Mouse (Mus musculus) small intestine, adult 2 months (tissue): Measurements from ENCODE around the gene Mrpl32. TPM values are rescaled to one million over a fixed set of nuclear protein-coding genes. Genes with fewer than 3 reads are reported as not detected.

Experiments used
- H3K27ac ChIP-seq: fragments of 200-500 bp; 2 replicates; pipeline ENCODE4 v1.5.1; 2012; ENCODE audit warnings: low read depth, low read length, control low read depth, inconsistent platforms; ENCODE audit not compliant: insufficient read depth
- H3K27me3 ChIP-seq: fragments of 200-500 bp; 2 replicates; pipeline ENCODE4 v1.6.1; 2012; ENCODE audit warnings: mild to moderate bottlenecking, moderate library complexity, low read length, inconsistent platforms; ENCODE audit not compliant: control insufficient read depth, insufficient read depth
- H3K36me3 ChIP-seq: fragments of 200-500 bp; 2 replicates; pipeline ENCODE4 v1.6.1; 2012; ENCODE audit warnings: mild to moderate bottlenecking, low read length, control low read depth, inconsistent platforms; ENCODE audit not compliant: control insufficient read depth, insufficient read depth
- H3K4me1 ChIP-seq: fragments of 200-500 bp; 2 replicates; pipeline ENCODE4 v1.6.1; 2012; ENCODE audit warnings: low read length, inconsistent platforms, mixed read lengths; ENCODE audit not compliant: control insufficient read depth, insufficient read depth, insufficient read length
- H3K4me3 ChIP-seq: fragments of 200-500 bp; 2 replicates; pipeline ENCODE4 v1.5.1; 2012; ENCODE audit warnings: low read depth, mild to moderate bottlenecking, control low read depth, inconsistent platforms, low read length, moderate library complexity
- CTCF ChIP-seq: fragments of 200-500 bp; IDR thresholded peaks from 2 replicates; pipeline ENCODE4 v1.5.1; 2012; ENCODE audit warnings: low read depth, mild to moderate bottlenecking, control low read depth, inconsistent platforms, low read length, moderate library complexity, mixed read lengths; ENCODE audit not compliant: insufficient replicate concordance, insufficient read length; ENCODE audit errors: extremely low read depth
- POLR2A ChIP-seq: fragments of 200-500 bp; IDR thresholded peaks from 2 replicates; pipeline ENCODE4 v1.6.1; 2012; ENCODE audit warnings: low read depth, mild to moderate bottlenecking, control low read depth, inconsistent platforms, low read length, moderate library complexity
- WGBS: fragments of 180-500 bp; shearing (Covaris S2); methylation state at CpG from one replicate; pipeline ENCODE4 v1.1.7; 2018; 5-methylcytosine and 5-hydroxymethylcytosine counted together
- polyA plus RNA-seq: library from polyadenylated mRNA; depleted of rRNA; stranded (reverse); fragments of >200 nt; gene quantifications from 2 replicates; pipeline ENCODE4 v1.2.3, GENCODE M21; 2012; rRNA removed

The Mrpl32 gene
- polyA plus RNA-seq, 1 experiment, result 2.4 TPM

GRCm38 (mm10) chr13:14607616-14608015, 5.3 kb downstream of the Mrpl32 start:
- peaks cover 4% of the 10 kb centered on the region; the same call in 1 of the 2 replicates for H3K36me3 ChIP-seq

GRCm38 (mm10) chr13:14602744-14603143, 10.2 kb downstream of the Mrpl32 start:
- Histone ChIP-seq H3K4me3 (no peak overlapping the region), H3K27ac (no peak overlapping the region), H3K27me3 (no peaks in the 10 kb centered on the region), H3K4me1 (no peaks in the 10 kb centered on the region), H3K36me3 (no peaks in the 10 kb centered on the region)
- TF ChIP-seq CTCF (no peak), POLR2A (no peak)
- WGBS, result 89% methylated on average over 2 of the region's 2 CpGs

More at GRCm38 (mm10) chr13:14607616-14608015, 5.3 kb downstream of the Mrpl32 start:
- TF ChIP-seq POLR2A, result no peak
- TF ChIP-seq CTCF, result no peak
- H3K27ac ChIP-seq, result no peak overlapping the region
- H3K4me3 ChIP-seq, result no peak overlapping the region
- H3K27me3 ChIP-seq, result no peaks in the 10 kb centered on the region
- no peaks in the 10 kb centered on the region for H3K4me1 ChIP-seq

GRCm38 (mm10) chr13:14580392-14580791, 32.6 kb downstream of the Mrpl32 start:
- no peak overlapping the region for H3K27ac ChIP-seq
- no peak overlapping the region for H3K4me3 ChIP-seq
- no peaks in the 10 kb centered on the region for H3K27me3 ChIP-seq
- TF ChIP-seq POLR2A, result no peak
- TF ChIP-seq CTCF, result no peak
- no peaks in the 10 kb centered on the region for H3K36me3 ChIP-seq
- WGBS, result 78% methylated on average over 3 of the region's 3 CpGs
- no peaks in the 10 kb centered on the region for H3K4me1 ChIP-seq

- H3K36me3 ChIP-seq, result no peaks in the 10 kb centered on the region
- TF ChIP-seq POLR2A, result no peak
- TF ChIP-seq CTCF, result no peak
- no peaks in the 10 kb centered on the region for H3K27me3 ChIP-seq
- no peak overlapping the region for H3K4me3 ChIP-seq
- H3K27ac ChIP-seq, result no peak overlapping the region
- H3K4me1 ChIP-seq, result no peaks in the 10 kb centered on the region
Measured at GRCm38 (mm10) chr13:14574128-14574527, 38.8 kb downstream of the Mrpl32 start.

GRCm38 (mm10) chr13:14561336-14561735, 51.6 kb downstream of the Mrpl32 start:
- 78% methylated on average over 1 of the region's 1 CpGs for WGBS

More at GRCm38 (mm10) chr13:14561336-14561735, 51.6 kb downstream of the Mrpl32 start:
- no peaks in the 10 kb centered on the region for H3K4me1 ChIP-seq
- TF ChIP-seq POLR2A (no peak), CTCF (no peak)
- H3K4me3 ChIP-seq, result no peak overlapping the region
- no peaks in the 10 kb centered on the region for H3K36me3 ChIP-seq
- H3K27ac ChIP-seq, result no peak overlapping the region
- H3K27me3 ChIP-seq, result no peaks in the 10 kb centered on the region

Other genes starting within 250 kb of the Mrpl32 start
- not detected in 2 replicates for gene Hecw1, start 89.9 kb downstream of the Mrpl32 start, polyA plus RNA-seq
- gene Psma2, start 75 bp upstream of the Mrpl32 start, polyA plus RNA-seq, result 11.8 and 24.8 TPM in 2 replicates
- gene AW209491, start 17.0 kb upstream of the Mrpl32 start, polyA plus RNA-seq, result 0.95 and 1.6 TPM in 2 replicates